Mouse (Mus musculus) midbrain, embryonic 14.5 days (tissue): ENCODE measurements around the gene Inha. TPM values are rescaled to one million over a fixed set of nuclear protein-coding genes. Genes with fewer than 3 reads are reported as not detected.
A peak's percentile ranks its signal among the peaks of the same experiment; 100 is the strongest.

Experiments used
- ATAC-seq: fragments of 200-750 bp; cut with Nextera tagmentation; 2 replicates; pipeline ENCODE4 v1.8.0; 2017; ENCODE audit warnings: moderate number of reproducible peaks, moderate library complexity; ENCODE audit not compliant: low FRiP score, low TSS enrichment
- DNase-seq: peaks from one replicate; pipeline ENCODE4 v3.0.0-alpha.2; 2015
- H3K27ac ChIP-seq: fragments of 300-500 bp; sonication (generic); replicated peaks from 2 replicates; pipeline ENCODE4 v1.5.1; 2014; ENCODE audit warnings: mild to moderate bottlenecking, low read depth, low read length, moderate library complexity
- H3K27me3 ChIP-seq: fragments of 300-500 bp; sonication (generic); 2 replicates; pipeline ENCODE4 v1.6.1; 2014; ENCODE audit warnings: low read length, control low read depth, mixed read lengths; ENCODE audit not compliant: control insufficient read depth, insufficient read depth
- H3K36me3 ChIP-seq: fragments of 300-500 bp; sonication (generic); 2 replicates; pipeline ENCODE4 v1.6.1; 2014; ENCODE audit warnings: low read length, control low read depth; ENCODE audit not compliant: control insufficient read depth, insufficient read depth
- H3K4me1 ChIP-seq: fragments of 300-500 bp; sonication (generic); 2 replicates; pipeline ENCODE4 v1.6.1; 2014; ENCODE audit warnings: mild to moderate bottlenecking, antibody characterized with exemption, low read length, control low read depth; ENCODE audit not compliant: control insufficient read depth, insufficient read depth
- H3K4me2 ChIP-seq: fragments of 300-500 bp; sonication (generic); 2 replicates; pipeline ENCODE4 v1.6.1; 2014; ENCODE audit warnings: mild to moderate bottlenecking, low read length, moderate library complexity
- H3K4me3 ChIP-seq: fragments of 300-500 bp; sonication (generic); replicated peaks from 2 replicates; pipeline ENCODE4 v1.5.1; 2014; ENCODE audit warnings: low read depth, low read length
- H3K9ac ChIP-seq: fragments of 300-500 bp; sonication (generic); replicated peaks from 2 replicates; pipeline ENCODE4 v1.6.1; 2014; ENCODE audit warnings: mild to moderate bottlenecking, low read length, moderate library complexity
- H3K9me3 ChIP-seq: fragments of 300-500 bp; sonication (generic); 2 replicates; pipeline ENCODE4 v1.6.1; 2016; ENCODE audit warnings: low read length, control low read depth, mixed read lengths; ENCODE audit not compliant: control insufficient read depth
- WGBS: fragments of 180-500 bp; shearing (Covaris S2); extraction: QIAGEN DNeasy Blood & Tissue Kit; methylation state at CpG from one replicate; pipeline ENCODE4 v1.1.7; 2014; 5-methylcytosine and 5-hydroxymethylcytosine counted together
- polyA plus RNA-seq: library from polyadenylated mRNA; unstranded; fragments of >200 nt; fragmentation: Nextera tagmentation; extraction: Ambion mirVana; gene quantifications from 2 replicates; pipeline ENCODE4 v1.2.1, GENCODE M21; 2014

Inha gene
- polyA plus RNA-seq, 1 experiment from 2014 or later = 9.3 TPM

DNA sequence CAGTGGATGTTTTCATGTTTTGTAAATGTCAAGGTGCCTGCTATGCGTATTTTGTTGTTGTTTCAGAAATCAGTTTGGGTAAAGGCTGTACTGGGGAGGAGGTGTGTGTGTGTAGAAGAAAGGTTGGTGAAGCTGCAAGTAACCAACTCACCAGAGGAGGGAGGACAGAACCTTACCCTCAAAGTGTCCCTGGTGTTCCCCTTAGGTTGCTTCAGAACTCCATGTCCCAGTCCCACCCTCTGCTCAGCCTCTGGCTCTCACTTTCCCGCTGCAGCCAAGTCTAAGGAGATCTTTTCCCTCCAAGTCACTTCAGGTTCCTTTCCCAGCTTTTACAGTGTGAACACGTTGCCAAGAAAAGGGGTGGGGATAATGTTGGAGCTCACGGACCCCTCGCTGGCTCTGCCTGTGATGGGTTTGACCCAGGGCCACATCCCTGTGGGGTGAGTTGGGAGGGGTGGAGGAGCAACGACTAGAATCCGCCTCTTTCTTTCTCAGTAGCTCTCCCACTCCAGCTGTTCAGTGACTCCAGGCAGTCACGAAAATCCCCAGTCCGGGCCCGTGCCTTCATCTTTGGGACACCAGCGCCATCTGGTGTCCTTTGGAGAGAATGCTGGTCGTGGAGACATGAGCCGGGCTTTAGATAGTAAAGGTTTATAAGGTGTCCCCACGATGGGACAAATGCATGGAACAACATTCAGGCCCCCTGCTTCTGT lies 39.5 kb upstream of the Inha start:
- WGBS = 6% methylated on average over 14 of the region's 14 CpGs
- H3K4me2 ChIP-seq = peak overlapping the region; percentile 21; the same call in 1 of the 2 replicates
- H3K27me3 ChIP-seq = no peaks in the 10 kb centered on the region
- H3K9me3 ChIP-seq = no peaks in the 10 kb centered on the region
- peaks cover 8% of the 10 kb centered on the region for H3K36me3 ChIP-seq
- no peak overlapping the region for H3K4me3 ChIP-seq
- DNase-seq (peak; percentile 94), ATAC-seq (peak; percentile 50)
- peaks cover 25% of the 10 kb centered on the region for H3K4me1 ChIP-seq
- 0 out of 2 replicates have a peak overlapping the region, but pooled peaks have one; percentile 14 for H3K9ac ChIP-seq
- H3K27ac ChIP-seq = peak overlapping the region; percentile 26; the same call in 1 of the 2 replicates

DNA sequence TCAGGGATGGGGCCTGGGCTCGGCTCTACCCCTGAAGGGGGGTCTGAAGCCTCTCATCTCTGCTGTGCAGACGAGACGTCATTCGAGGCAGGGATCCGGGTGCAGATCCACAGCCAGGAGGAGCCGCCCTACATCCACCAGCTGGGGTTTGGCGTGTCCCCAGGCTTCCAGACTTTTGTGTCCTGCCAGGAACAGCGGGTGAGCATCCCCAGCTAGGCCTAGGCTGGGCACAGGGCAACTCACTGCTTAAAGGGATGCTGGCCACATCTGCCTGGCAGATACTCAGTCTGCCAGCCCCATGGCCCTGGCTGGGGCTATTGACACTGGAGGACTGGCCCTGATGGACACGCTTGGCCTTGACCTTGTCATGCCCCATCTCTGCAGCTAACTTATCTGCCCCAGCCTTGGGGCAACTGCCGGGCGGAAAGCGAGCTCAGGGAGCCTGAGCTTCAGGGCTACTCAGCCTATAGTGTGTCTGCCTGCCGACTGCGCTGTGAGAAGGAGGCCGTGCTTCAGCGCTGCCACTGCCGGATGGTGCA lies 37.5 kb upstream of the Inha start:
- no peak for DNase-seq
- Histone ChIP-seq H3K36me3 (peaks cover 28% of the 10 kb centered on the region), H3K9me3 (no peaks in the 10 kb centered on the region), H3K27ac (no peak overlapping the region), H3K4me3 (no peak overlapping the region), H3K27me3 (no peaks in the 10 kb centered on the region), H3K4me1 (peaks cover 14% of the 10 kb centered on the region), H3K4me2 (no peak overlapping the region), H3K9ac (no peak overlapping the region)
- WGBS = 80% methylated on average over 17 of the region's 17 CpGs
- ATAC-seq = no peak

DNA sequence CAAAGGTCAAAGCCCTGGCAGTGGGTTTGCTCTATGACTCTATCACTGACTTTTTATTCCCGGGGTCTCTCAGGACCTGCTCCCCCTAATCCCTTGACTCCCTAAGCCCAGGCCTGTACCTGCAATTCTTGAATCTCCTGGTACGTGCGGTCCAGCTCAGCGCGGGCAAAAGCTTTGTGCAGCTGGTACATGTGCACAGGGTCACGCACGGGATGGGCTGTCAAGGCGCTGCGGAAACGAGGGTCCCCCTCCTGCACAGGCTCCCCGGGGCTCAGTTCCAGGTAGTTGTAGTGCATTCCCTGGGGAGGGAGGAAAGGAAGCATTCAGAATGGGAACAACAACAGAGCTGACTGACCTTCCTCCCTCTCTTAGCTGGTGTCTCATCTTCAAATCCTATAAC lies 30.4 kb upstream of the Inha start:
- ATAC-seq (no peak), DNase-seq (no peak)
- H3K9me3 ChIP-seq = no peaks in the 10 kb centered on the region
- WGBS = 90% methylated on average over 11 of the region's 11 CpGs
- H3K27ac ChIP-seq = no peak overlapping the region
- no peak overlapping the region for H3K4me2 ChIP-seq
- peaks cover 53% of the 10 kb centered on the region for H3K36me3 ChIP-seq
- peaks cover 32% of the 10 kb centered on the region for H3K4me1 ChIP-seq
- no peak overlapping the region for H3K9ac ChIP-seq
- no peaks in the 10 kb centered on the region for H3K27me3 ChIP-seq
- no peak overlapping the region for H3K4me3 ChIP-seq

DNA sequence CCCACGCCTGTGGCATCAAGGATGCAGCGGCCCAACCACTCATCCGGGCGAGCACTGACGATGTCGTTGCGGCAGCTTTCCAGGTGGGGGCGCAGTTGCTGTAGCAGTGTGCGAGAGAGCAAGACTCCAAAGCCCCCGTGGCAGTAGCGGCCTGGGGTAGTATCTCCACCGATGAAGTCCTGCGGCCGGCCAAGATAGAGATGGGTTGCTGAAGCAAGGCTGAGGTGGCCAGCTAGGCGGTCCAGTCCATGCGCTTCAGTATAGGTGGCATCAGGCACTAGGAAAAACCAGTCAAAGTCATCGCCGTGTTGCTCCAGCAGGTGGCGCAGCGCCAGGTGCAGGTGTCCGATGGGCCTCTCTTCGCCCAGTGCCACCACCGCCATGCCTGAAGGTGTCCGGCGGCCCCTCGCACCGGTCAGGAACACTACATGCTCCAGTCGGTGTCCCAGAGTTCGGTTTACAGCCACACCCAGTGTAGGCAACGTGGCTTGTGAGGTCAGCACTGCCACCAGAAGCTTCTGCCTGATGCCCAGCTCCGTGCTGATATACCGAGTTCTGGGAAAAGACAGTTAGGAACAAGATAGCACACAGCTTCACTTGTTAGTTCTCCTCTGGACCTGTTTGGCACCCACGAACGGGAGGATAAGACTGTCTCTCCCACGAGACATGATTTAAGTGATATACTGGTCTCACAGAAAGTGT lies 29.5 kb upstream of the Inha start:
- DNase-seq (peak; percentile 90), ATAC-seq (peak; percentile 3; the same call in 1 of the 2 replicates)
- 9% methylated on average over 35 of the region's 35 CpGs for WGBS
- H3K4me2 ChIP-seq = peak overlapping the region; percentile 86
- no peaks in the 10 kb centered on the region for H3K27me3 ChIP-seq
- H3K27ac ChIP-seq = 0 out of 2 replicates have a peak overlapping the region, but pooled peaks have one; percentile 41
- no peaks in the 10 kb centered on the region for H3K9me3 ChIP-seq
- H3K36me3 ChIP-seq = peaks cover 47% of the 10 kb centered on the region
- H3K4me3 ChIP-seq = peak overlapping the region; percentile 87
- H3K9ac ChIP-seq = peak overlapping the region; percentile 39; the same call in 1 of the 2 replicates
- H3K4me1 ChIP-seq = peaks cover 32% of the 10 kb centered on the region

DNA sequence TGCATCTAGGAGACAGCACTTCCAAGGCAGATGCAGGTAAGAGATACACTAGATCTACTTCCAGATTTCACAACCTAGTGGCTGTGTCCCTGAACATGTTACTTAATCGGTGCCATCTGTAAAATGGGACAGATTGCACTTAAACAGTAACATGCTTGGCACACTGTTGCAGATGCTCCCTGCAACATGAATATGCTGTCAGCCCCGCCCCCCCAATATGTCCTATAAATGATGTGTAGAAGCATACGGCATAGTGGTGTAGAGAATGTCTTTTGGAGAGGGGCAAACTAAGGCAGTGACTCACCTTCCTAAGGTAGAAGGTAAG lies 28.9 kb upstream of the Inha start:
- Histone ChIP-seq H3K27me3 (no peaks in the 10 kb centered on the region), H3K4me3 (peak overlapping the region; percentile 87), H3K9ac (peak overlapping the region; percentile 39; the same call in 1 of the 2 replicates), H3K4me2 (peak overlapping the region; percentile 86), H3K36me3 (peaks cover 47% of the 10 kb centered on the region), H3K27ac (no peak overlapping the region), H3K9me3 (no peaks in the 10 kb centered on the region), H3K4me1 (peaks cover 32% of the 10 kb centered on the region)
- ATAC-seq (no peak), DNase-seq (no peak)
- WGBS = 61% methylated on average over 3 of the region's 3 CpGs

DNA sequence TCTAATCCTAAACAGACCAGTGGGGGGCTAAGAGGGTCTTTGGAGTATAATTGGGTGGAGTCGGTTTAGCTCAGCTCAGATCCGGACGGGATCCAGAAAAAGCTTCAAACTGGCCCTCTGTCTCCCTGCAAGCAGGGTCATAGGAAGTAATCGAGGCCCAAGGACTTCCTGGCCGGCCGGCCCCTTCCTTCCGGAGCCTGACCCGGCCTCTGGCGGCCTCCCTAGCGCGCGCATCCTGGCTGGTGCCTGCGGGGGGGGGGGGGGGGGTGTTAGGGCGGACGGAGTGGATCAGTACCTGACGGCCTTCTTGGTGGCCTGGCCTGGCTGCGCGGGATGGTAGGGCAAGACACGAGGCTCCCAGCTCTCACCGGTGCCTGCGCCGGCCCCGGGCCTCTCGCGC lies 28.4 kb upstream of the Inha start:
- WGBS = 0% methylated on average over 20 of the region's 25 CpGs
- Histone ChIP-seq H3K27ac (peak overlapping the region; percentile 89), H3K27me3 (no peaks in the 10 kb centered on the region), H3K4me2 (peak overlapping the region; percentile 86), H3K9ac (peak overlapping the region; percentile 90), H3K4me3 (peak overlapping the region; percentile 87), H3K4me1 (peaks cover 32% of the 10 kb centered on the region), H3K9me3 (no peaks in the 10 kb centered on the region), H3K36me3 (peaks cover 47% of the 10 kb centered on the region)
- ATAC-seq (peak; percentile 15; the same call in 1 of the 2 replicates), DNase-seq (peak; percentile 49)

DNA sequence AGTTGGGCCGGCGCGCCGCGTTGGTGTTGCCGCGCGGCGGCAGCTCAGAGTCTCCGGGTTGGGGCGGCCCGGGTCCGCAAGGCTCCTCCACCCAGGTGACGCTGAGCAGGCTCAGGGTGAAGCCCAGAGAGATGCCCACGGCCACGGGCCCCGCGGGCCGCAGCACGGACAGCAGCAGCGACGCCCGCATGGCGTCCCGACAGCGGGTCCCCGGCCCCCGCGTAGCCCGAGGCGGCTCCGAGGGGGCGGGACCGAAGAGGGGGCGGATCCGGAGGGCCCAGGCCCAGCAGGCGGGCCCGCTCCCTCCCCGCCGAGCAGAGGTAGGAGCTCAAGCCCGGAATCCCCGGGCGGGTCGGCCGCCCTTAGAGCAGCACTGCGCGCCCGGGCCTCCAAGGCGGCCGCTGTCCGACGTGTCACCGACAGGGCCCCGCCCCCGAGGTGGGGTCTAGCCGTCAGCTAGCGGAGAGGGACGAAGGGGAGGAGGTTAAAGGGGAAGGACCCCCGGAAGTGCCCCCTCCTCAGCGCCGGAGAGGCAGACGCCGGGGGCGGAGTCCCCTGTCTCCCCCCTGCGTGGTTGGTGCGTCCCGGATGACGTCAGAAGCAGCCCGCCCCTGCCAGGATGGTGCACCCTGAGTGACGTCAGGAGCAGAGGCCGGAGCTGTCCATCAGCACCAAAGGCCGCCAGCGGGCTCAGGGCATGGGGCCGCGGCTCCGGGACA lies 27.8 kb upstream of the Inha start, which contains the start of the genes Chpf and Tmem198:
Chpf (minus strand) TSS at position 392 of the 719 bp plus-strand sequence.
Tmem198 (plus strand) TSS at position 617 of the 719 bp plus-strand sequence.
- WGBS = under 1% methylated on average over 71 of the region's 76 CpGs
- Histone ChIP-seq H3K9me3 (no peaks in the 10 kb centered on the region), H3K4me2 (peak within 1 kb of the TSS; percentile 86), H3K4me3 (peak within 1 kb of the TSS; percentile 87), H3K9ac (peak within 1 kb of the TSS; percentile 90), H3K27ac (peak within 1 kb of the TSS; percentile 89), H3K4me1 (peaks cover 32% of the 10 kb centered on the region), H3K36me3 (peaks cover 47% of the 10 kb centered on the region), H3K27me3 (no peaks in the 10 kb centered on the region)
- ATAC-seq (peak; percentile 92), DNase-seq (peak; percentile 99)

DNA sequence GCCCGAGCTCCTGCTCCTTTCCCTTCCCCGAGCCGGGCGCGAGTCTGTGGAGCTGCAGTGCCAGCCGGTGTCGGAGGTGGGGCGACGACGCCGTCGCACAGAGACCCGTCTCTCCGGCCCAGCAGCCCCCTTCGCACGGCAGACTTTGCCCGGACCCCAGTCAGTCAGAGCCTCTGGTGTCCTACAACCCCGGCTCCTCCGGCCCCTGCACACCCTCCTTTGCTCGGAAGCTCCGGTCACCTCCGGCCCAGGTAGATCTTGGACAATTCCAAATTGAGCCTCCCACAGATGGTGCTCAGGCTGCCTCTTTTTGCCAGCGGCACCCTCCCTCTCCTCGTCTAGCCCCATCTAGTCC lies 27.3 kb upstream of the Inha start:
- H3K4me3 ChIP-seq = peak overlapping the region; percentile 87
- no peak for ATAC-seq
- peak overlapping the region; percentile 86 for H3K4me2 ChIP-seq
- H3K27me3 ChIP-seq = peaks cover 5% of the 10 kb centered on the region; the same call in 1 of the 2 replicates
- under 1% methylated on average over 24 of the region's 24 CpGs for WGBS
- peak overlapping the region; percentile 89 for H3K27ac ChIP-seq
- H3K9ac ChIP-seq = peak overlapping the region; percentile 90
- H3K4me1 ChIP-seq = peaks cover 32% of the 10 kb centered on the region
- H3K9me3 ChIP-seq = no peaks in the 10 kb centered on the region
- H3K36me3 ChIP-seq = peaks cover 47% of the 10 kb centered on the region
- no peak for DNase-seq
